Mouse (Mus musculus): ENCODE measurements around the gene Nlgn3.

Nlgn3 gene

DNA sequence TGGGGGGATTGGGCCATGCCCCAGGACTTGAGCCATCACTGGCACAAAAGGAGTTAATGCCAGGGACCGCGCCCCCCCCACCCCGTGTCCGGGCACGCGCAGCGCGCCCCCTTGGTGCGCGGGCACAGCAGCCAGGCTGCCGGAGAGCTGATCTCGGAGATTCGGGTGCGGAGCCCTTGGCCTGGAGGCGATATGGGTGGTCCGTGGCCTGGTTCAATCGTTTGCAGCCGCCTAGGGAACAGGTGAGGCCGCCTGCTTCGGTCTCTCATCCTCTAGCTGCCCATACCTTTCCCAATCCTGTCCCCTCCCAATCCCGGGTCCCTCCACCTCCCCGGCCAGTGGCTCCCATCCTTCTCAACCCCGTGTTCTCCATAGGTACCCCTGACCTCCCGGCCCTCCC lies at the start of gene Nlgn3:
Nlgn3 (plus strand) TSS at position 114 of the 400 bp plus-strand sequence.
- DNase-seq: no peak

- DNase-seq: peak; percentile 89
Observed at GRCm38 (mm10) chrX:101253952-101254729, 44.8 kb upstream of the Nlgn3 start, which contains the start of gene Foxo4. Gene Foxo4, plus strand, starts transcription at chrX:101254528.

GRCm38 (mm10) chrX:101254740-101255139 lies 44.2 kb upstream of the Nlgn3 start:
- no peak for DNase-seq

- DNase-seq: no peak
Observed at GRCm38 (mm10) chrX:101256603-101257002, 42.4 kb upstream of the Nlgn3 start.

DNA sequence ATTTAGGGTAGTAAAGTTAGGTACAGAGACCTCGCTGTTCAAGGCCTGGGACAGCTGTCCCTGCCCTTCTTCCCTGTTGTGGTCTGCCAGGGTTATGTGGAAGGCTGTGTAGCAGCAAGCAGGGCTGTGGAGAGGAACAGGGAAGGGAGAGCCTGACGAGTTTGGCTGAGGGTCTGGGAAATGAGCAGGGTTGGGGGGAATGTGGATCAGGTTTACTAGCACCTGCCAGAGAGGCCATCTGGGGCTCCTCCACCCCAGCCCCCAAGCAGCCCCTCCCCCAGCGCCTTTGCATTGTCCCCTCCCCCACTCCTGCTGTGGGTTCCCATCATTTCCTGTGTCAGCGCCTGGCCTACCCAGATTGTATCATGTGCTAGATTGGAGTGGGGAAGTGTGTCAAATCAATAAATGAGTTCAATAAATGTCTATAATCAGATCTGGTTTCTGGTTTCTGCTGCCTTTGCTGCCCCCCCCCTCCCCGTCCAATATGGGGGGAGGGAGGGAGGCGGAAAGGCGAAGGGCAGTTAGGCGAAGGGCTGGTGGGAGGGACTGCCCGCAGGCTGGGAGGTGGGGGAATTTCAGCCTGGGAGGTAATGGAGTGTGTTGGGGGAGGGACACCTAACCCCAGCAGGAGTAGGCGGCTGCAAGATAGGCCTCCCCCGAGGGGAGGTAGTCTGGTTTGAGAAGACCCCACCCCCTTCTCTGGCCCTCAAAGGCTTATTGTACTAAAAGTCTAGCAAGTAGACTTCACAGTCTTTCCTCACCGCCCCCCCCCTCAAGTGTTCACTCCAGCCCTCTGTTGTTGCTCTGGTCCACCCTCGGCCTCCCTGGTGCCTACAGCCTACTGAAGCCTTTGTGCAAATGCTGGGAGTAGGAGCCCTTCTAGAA lies 38.3 kb upstream of the Nlgn3 start:
- no peak for DNase-seq

DNA sequence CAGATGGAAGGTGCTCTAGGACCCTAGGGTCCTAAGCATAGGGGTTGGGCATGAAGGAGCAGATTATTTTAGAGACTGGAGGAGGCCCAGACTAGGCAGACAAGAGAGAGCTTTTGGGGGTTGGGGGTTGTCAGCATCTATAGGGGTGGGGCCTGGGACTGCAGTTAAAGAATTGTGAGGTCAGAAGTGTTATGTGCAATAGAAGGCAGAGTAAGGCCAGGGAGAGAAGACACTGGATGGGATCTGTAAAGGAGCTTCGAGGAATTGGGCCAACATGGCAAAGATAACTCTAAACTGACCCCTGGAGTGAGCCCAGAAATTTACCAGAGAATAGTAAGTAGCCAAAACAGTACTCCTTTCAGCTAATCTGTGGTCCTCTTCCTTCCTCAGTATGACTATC lies 35.1 kb upstream of the Nlgn3 start, which contains the start of gene Gm614:
Gm614 (minus strand) TSS at position 101 of the 400 bp plus-strand sequence.
- DNase-seq: no peak

DNA sequence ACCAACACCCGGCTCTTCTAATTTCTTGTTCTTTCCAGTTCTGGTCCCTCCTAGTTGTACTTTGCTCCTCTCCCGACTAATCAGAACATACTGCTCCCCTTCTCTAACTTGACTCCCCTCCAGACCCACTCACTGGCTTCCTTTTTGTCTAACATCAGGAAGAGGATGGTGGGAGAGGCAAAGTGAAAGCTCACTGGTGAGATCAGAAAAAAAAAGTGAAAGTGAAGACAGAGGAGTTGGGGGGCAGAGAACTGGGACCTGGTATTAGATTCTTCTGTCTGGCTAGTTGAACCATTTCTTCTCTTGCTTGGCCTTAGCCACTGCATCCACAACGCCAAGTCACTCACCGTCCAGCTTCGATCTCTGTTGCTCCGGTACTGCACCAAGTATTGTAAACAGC lies 32.3 kb upstream of the Nlgn3 start:
- no peak for DNase-seq

DNA sequence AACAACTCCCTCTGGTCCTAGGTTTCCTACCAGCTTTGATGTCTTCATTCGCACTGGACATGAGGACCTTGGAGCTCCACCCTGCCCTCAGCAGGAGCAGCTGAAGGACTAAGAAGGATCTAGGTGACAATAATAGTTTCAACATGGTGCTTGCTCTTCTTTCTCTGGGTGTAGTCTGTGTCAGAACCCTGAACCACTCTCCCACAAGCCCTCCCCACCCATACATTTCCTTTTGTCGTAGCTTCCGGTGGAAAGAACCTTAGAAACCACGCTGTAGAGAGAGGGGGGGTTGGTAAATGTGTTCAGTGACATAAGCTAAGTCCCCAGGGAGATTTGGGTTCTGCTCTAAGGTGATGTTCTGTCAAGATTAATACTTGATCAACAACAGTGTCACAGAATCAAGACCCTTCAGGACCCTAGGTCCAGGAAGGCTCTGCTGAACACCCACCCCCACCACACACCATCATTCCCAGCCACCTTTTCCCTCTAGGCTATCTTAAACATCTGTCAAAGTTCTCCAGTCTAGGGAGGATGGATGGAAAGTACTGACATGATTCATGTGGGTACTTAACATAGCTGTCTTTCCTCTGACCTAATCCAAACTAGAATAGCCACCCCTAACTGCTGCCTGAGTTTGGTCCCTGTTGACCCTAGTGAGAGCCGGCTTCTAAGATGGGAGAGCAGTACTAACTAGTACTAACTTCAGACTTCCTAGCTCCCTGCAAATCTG lies 30.8 kb upstream of the Nlgn3 start, which contains the start of gene Il2rg:
Il2rg (minus strand) TSS at position 231 of the 730 bp plus-strand sequence.
- DNase-seq: no peak

DNA sequence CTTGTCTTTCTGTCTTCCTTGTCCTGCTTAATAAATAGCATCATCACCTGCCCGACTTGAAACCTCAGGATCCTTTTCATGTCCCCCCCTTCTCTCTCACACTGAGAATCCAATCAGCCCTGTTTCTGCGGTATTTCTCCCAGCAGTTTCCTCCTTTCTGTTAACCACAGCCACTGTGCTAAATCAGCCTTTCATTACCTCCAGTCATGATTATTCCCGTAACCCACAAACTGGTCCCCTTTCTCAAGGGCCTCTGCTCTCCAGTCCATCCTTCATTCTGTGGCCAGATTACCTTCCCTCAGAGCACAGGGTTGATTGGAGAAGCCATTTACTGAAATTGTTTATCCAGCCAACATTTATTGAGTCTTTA lies 30.2 kb upstream of the Nlgn3 start, which contains the start of gene Gm20489:
Gm20489 (minus strand) TSS at position 269 of the 370 bp plus-strand sequence.
- DNase-seq: no peak

GRCm38 (mm10) chrX:101273410-101273809 lies 25.6 kb upstream of the Nlgn3 start:
- no peak for DNase-seq

GRCm38 (mm10) chrX:101273875-101274738 lies 24.9 kb upstream of the Nlgn3 start, which contains the start of gene Med12:
Gene Med12, plus strand, starts transcription at chrX:101274030.
- DNase-seq: peak; percentile 84

- DNase-seq: no peak
Observed at GRCm38 (mm10) chrX:101282813-101283212, 16.2 kb upstream of the Nlgn3 start.

- DNase-seq: no peak
Observed at GRCm38 (mm10) chrX:101285534-101285933, 13.4 kb upstream of the Nlgn3 start.

DNA sequence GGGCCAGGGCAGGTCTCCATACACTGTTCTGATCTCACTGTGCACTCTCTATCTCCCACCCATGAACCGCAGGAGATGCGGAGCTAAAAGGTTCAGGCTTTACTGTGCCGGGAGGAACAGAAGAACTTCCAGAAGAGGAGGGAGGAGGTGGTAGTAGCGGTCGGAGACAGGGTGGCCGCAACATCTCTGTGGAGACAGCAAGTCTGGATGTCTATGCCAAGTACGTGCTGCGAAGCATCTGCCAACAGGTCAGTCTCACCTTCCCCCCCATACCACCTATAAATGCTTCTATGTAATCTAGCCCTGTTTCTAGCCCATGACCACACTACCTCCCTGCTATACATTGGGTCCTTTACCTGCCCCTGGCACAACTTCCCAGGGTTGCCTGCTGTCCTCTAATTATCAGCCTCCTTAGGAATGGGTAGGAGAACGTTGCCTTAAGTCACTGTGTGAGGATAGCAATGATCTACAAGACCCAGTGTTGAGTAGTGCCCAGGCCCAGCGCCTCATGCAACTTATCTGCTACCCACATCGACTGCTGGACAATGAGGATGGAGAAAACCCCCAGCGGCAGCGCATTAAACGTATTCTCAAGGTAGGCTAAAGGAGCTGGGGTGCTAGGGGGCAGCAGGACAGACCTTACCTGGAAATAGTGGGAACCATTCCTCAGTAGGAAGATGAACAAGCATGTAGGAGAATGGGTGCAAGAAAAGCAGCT lies 12.9 kb upstream of the Nlgn3 start:
- DNase-seq: no peak

- no peak for DNase-seq
Observed at GRCm38 (mm10) chrX:101287543-101287942, 11.4 kb upstream of the Nlgn3 start.

DNA sequence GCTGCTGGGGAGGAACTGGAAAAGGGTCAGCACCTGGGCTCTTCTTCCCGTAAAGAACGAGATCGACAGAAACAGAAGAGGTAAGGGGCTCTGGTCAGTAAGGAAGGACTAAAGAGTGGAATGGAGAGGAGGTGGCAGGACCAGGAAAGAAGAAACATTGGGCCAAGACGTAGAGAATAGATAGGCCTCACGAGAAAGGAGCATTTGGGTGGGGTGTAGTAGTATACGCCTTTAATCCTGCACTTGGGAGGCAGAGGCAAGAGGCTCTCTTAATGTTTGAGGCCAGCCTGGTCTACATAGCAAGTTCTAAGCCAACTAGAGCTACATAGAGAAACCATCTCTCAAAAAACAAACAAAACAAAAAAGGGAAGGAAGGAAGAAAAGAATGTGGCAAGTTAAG lies 10.5 kb upstream of the Nlgn3 start:
- DNase-seq: no peak

GRCm38 (mm10) chrX:101289037-101289436 lies 9.9 kb upstream of the Nlgn3 start:
- no peak for DNase-seq

DNA sequence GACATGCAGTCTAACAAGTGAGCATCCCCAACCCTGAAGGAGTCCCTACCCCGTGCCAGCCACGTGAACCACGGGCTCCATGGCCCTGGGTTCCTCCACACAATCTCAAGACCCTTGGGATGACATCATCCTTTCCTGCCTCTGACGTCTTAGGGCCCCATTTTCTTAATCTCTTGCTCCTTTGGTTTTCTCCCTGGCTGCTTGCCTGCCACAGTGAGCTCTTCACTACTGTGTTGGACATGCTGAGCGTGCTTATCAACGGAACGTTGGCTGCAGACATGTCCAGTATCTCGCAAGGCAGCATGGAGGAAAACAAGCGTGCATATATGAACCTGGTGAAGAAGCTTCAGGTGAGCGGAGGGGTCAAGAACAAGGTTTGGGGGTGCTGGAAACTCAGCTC lies 8.9 kb upstream of the Nlgn3 start:
- no peak for DNase-seq

DNA sequence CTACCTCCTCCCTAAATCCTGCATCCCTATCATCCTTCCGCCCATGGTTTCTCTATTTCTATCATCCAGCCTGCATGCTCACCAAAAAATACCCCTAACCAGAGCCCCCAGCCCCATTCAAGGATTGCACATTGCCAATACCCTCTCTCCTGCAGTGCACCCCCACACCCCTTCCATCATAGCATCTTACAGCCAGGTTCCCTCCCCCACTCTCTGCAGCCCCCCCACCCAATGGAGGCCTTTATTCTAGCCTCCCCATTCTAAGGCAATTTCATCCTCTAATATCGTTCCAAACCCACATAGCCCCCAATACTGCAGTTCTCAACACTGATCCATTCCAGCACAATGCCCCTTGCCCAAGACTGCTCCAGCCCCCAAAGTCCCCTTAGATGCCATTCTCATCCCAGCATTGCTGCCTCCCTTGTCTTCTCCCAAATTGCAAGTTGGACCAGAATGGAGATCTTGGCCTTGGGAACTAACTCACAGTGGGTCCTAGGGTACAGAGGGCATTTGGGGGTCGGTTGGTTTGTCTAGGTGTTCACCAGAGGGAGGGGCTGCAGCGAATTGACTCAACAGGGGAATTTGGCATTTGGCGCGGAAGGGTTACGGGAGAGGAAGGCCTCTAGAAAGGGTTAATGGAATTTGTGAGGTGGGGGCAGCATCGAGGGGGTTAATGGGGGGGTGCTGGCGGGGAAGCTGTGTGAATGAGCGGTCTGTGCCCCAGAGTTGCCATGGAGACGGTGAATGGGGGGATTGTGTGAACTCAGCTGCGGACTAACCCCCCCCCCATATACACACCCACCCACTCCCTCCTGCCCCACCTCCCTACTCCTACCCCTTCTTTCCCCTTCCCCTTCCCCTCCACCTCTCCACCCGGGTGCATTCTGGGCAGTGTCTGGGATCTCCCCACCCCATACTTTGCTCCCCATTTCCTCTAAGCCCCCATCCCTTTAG lies 782 bp downstream of the Nlgn3 start:
- no peak for DNase-seq
